Mouse (Mus musculus) MEL (cell line): ENCODE results near the gene Ergic1. TPM values are rescaled to one million over a fixed set of nuclear protein-coding genes. Genes with fewer than 3 reads are reported as not detected.

Source experiments
- DNase-seq: peaks from one replicate; pipeline ENCODE4 v3.0.0; 2011; ENCODE audit warnings: low read depth, low spot score
- H3K27ac ChIP-seq: 2 replicates; pipeline ENCODE4 v1.5.1; 2012; ENCODE audit warnings: low read depth, mild to moderate bottlenecking, control low read depth, low read length, moderate library complexity; ENCODE audit not compliant: control insufficient read depth
- H3K27me3 ChIP-seq, 2 experiments: fragments of 150-350 bp in 1 of 2; sonication (generic) in 1 of 2; 2 replicates each; pipeline ENCODE4 v1.6.1; 2012; ENCODE audit warnings: low read length in 2 of 2, mild to moderate bottlenecking in 2 of 2, improper control_type of control experiment in 1 of 2, moderate library complexity in 1 of 2; ENCODE audit not compliant: insufficient read depth in 2 of 2, control insufficient read depth in 1 of 2
- H3K36me3 ChIP-seq, 2 experiments: 2 replicates each; pipeline ENCODE4 v1.6.1; 2012 to 2014; ENCODE audit warnings: low read length in 2 of 2, improper control_type of control experiment in 1 of 2, inconsistent platforms in 1 of 2, mild to moderate bottlenecking in 1 of 2; ENCODE audit not compliant: insufficient read depth in 2 of 2, control insufficient read depth in 1 of 2
- H3K4me1 ChIP-seq, 2 experiments: fragments of 150-350 bp in 1 of 2; sonication (generic) in 1 of 2; 2 replicates each; pipeline ENCODE4 v1.6.1; 2012; ENCODE audit warnings: low read length in 2 of 2, improper control_type of control experiment in 1 of 2, mild to moderate bottlenecking in 1 of 2; ENCODE audit not compliant: insufficient read depth in 2 of 2, control insufficient read depth in 1 of 2
- H3K4me3 ChIP-seq, 2 experiments: fragments of 150-350 bp in 1 of 2; sonication (generic) in 1 of 2; 2 replicates each; pipeline ENCODE4 v1.5.1; 2012; ENCODE audit warnings: low read depth in 2 of 2, low read length in 2 of 2, mild to moderate bottlenecking in 2 of 2, moderate library complexity in 2 of 2, control low read depth in 1 of 2, improper control_type of control experiment in 1 of 2; ENCODE audit not compliant: control insufficient read depth in 1 of 2, insufficient read depth in 1 of 2
- H3K79me2 ChIP-seq: 2 replicates; pipeline ENCODE4 v1.6.1; 2012; ENCODE audit warnings: mild to moderate bottlenecking, low read length, moderate library complexity; ENCODE audit not compliant: control insufficient read depth, poor library complexity, insufficient read depth
- H3K9ac ChIP-seq: 2 replicates; pipeline ENCODE4 v1.6.1; 2012; ENCODE audit warnings: low read depth, mild to moderate bottlenecking, control low read depth, low read length, moderate library complexity; ENCODE audit not compliant: control insufficient read depth, poor library complexity, severe bottlenecking
- H3K9me3 ChIP-seq: fragments of 150-350 bp; sonication (generic); replicated peaks from 2 replicates; pipeline ENCODE4 v1.6.1; 2012; ENCODE audit warnings: mild to moderate bottlenecking, low read length, improper control_type of control experiment, moderate library complexity; ENCODE audit not compliant: insufficient read depth
- CHD2 ChIP-seq: IDR thresholded peaks from 2 replicates; pipeline ENCODE4 v1.6.1; 2011; ENCODE audit warnings: low read length, improper control_type of control experiment
- CTCF ChIP-seq, 3 experiments: IDR thresholded peaks in 2 of 3; conservative IDR thresholded peaks in 1 of 3; 2 replicates each; pipeline ENCODE4 v1.5.1; 2011 to 2012; ENCODE audit warnings: low read length in 3 of 3, low read depth in 2 of 3, mild to moderate bottlenecking in 2 of 3, improper control_type of control experiment in 1 of 3, inconsistent platforms in 1 of 3, mixed read lengths in 1 of 3, moderate library complexity in 1 of 3; ENCODE audit not compliant: control insufficient read depth in 1 of 3, insufficient read depth in 1 of 3, poor library complexity in 1 of 3, severe bottlenecking in 1 of 3
- E2F4 ChIP-seq: IDR thresholded peaks from 2 replicates; pipeline ENCODE4 v1.6.1; 2011; ENCODE audit warnings: low read depth, low read length, improper control_type of control experiment, borderline replicate concordance
- ELF1 ChIP-seq: IDR thresholded peaks from 2 replicates; pipeline ENCODE4 v1.6.1; 2014; ENCODE audit warnings: low read depth, mild to moderate bottlenecking, inconsistent platforms, low read length, improper control_type of control experiment, moderate library complexity
- ETS1 ChIP-seq: IDR thresholded peaks from 2 replicates; pipeline ENCODE4 v1.6.1; 2012; ENCODE audit warnings: low read depth, mild to moderate bottlenecking, inconsistent platforms, low read length, improper control_type of control experiment, moderate library complexity
- GABPA ChIP-seq: IDR thresholded peaks from 2 replicates; pipeline ENCODE4 v1.6.1; 2012; ENCODE audit warnings: low read depth, mild to moderate bottlenecking, inconsistent platforms, low read length, improper control_type of control experiment, moderate library complexity
- GATA1 ChIP-seq: IDR thresholded peaks from 2 replicates; pipeline ENCODE4 v1.6.1; 2011; ENCODE audit warnings: low read depth, low read length, improper control_type of control experiment
- HCFC1 ChIP-seq: IDR thresholded peaks from 2 replicates; pipeline ENCODE4 v1.6.1; 2012; ENCODE audit warnings: low read depth, mild to moderate bottlenecking, inconsistent platforms, low read length, improper control_type of control experiment, moderate library complexity
- MXI1 ChIP-seq: IDR thresholded peaks from 2 replicates; pipeline ENCODE4 v1.6.1; 2011; ENCODE audit warnings: mild to moderate bottlenecking, low read depth, low read length, improper control_type of control experiment
- POLR2A ChIP-seq, 2 experiments: IDR thresholded peaks; 2 replicates each; pipeline ENCODE4 v1.6.1; 2011 to 2012; ENCODE audit warnings: low read length in 2 of 2, mild to moderate bottlenecking in 2 of 2, control low read depth in 1 of 2, improper control_type of control experiment in 1 of 2, low read depth in 1 of 2, moderate library complexity in 1 of 2; ENCODE audit not compliant: control insufficient read depth in 1 of 2, insufficient read depth in 1 of 2, poor library complexity in 1 of 2
- POLR2AphosphoS2 ChIP-seq: IDR thresholded peaks from 2 replicates; pipeline ENCODE4 v1.6.1; 2011; ENCODE audit warnings: low read length, improper control_type of control experiment
- RCOR1 ChIP-seq: IDR thresholded peaks from 2 replicates; pipeline ENCODE4 v1.6.1; 2012; ENCODE audit warnings: low read depth, mild to moderate bottlenecking, inconsistent platforms, low read length, improper control_type of control experiment
- SMC3 ChIP-seq: IDR thresholded peaks from 2 replicates; pipeline ENCODE4 v1.6.1; 2011; ENCODE audit warnings: low read depth, low read length, improper control_type of control experiment
- TAL1 ChIP-seq: IDR thresholded peaks from 2 replicates; pipeline ENCODE4 v1.6.1; 2012; ENCODE audit warnings: mild to moderate bottlenecking, inconsistent platforms, low read length, moderate library complexity, mixed read lengths
- ZMIZ1 ChIP-seq: IDR thresholded peaks from 2 replicates; pipeline ENCODE4 v1.6.1; 2012; ENCODE audit warnings: low read depth, mild to moderate bottlenecking, inconsistent platforms, low read length, improper control_type of control experiment, moderate library complexity
- polyA plus RNA-seq, 2 experiments: library from polyadenylated mRNA; stranded (reverse) in 1 of 2; unstranded in 1 of 2; fragments of >175 nt in 1 of 2; fragments of >200 nt in 1 of 2; gene quantifications; 2 replicates each; pipeline versions ENCODE4 v1.2.1 to v1.2.4; 2012; ENCODE audit warnings: low replicate concordance in 2 of 2, low read depth in 1 of 2; ENCODE audit not compliant: insufficient read length in 2 of 2, insufficient read depth in 1 of 2, missing spikeins in 1 of 2
- total RNA-seq: library from RNA; depleted of rRNA; stranded (reverse); fragments of 300-350 nt; gene quantifications from 2 replicates; pipeline ENCODE4 v1.2.3, GENCODE M21; 2012

Ergic1 gene
- total and polyA plus RNA-seq, 3 experiments, result 78.5 to 730 (median 95.6) TPM

- no peaks in the 10 kb centered on the region for H3K4me1 ChIP-seq
- no peak for DNase-seq
- TF ChIP-seq TAL1 (no peak), GABPA (no peak), ETS1 (no peak), MXI1 (no peak), SMC3 (no peak), RCOR1 (no peak), CHD2 (no peak)
Measured at GRCm38 (mm10) chr17:26587961-26588487, 26.7 kb downstream of the Ergic1 start.

GRCm38 (mm10) chr17:26592510-26592909 is 31.2 kb downstream of the Ergic1 start:
- DNase-seq, result no peak
- H3K9me3 ChIP-seq, result no peaks in the 10 kb centered on the region
- H3K27ac ChIP-seq, result no peak overlapping the region
- no peak overlapping the region for H3K4me3 ChIP-seq
- H3K27me3 ChIP-seq, result no peaks in the 10 kb centered on the region
- no peak for TF ChIP-seq ZMIZ1
- TF ChIP-seq E2F4, result no peak
- TF ChIP-seq HCFC1, result no peak
- TF ChIP-seq GATA1, result no peak
- no peak for TF ChIP-seq POLR2AphosphoS2
- H3K4me1 ChIP-seq, result 0 out of 4 replicates have a peak, but pooled peaks cover 0 to 9% of the 10 kb centered on the region in 2 experiments
- H3K36me3 ChIP-seq, result no peaks in the 10 kb centered on the region; a peak in 1 of 4 replicates
- no peak overlapping the region for H3K9ac ChIP-seq
- H3K79me2 ChIP-seq, result no peaks in the 10 kb centered on the region

More at GRCm38 (mm10) chr17:26587961-26588487, 26.7 kb downstream of the Ergic1 start:
- H3K36me3 ChIP-seq, result no peaks in the 10 kb centered on the region; a peak in 1 of 4 replicates
- H3K9me3 ChIP-seq, result no peaks in the 10 kb centered on the region
- H3K9ac ChIP-seq, result no peak overlapping the region
- no peak overlapping the region for H3K4me3 ChIP-seq
- no peaks in the 10 kb centered on the region for H3K27me3 ChIP-seq
- no peak overlapping the region for H3K27ac ChIP-seq
- H3K79me2 ChIP-seq, result no peaks in the 10 kb centered on the region

GRCm38 (mm10) chr17:26593199-26593598 is 31.9 kb downstream of the Ergic1 start:
- H3K36me3 ChIP-seq, result no peaks in the 10 kb centered on the region; a peak in 1 of 4 replicates
- H3K4me1 ChIP-seq, result 0 out of 4 replicates have a peak, but pooled peaks cover 0 to 9% of the 10 kb centered on the region in 2 experiments

More at GRCm38 (mm10) chr17:26593199-26593598, 31.9 kb downstream of the Ergic1 start:
- TF ChIP-seq ELF1 (no peak), E2F4 (no peak), POLR2A (IDR thresholded peaks at IDR 0.05; ENCODE audit: control insufficient read depth in 1 of 2, insufficient read depth in 1 of 2, low read depth in 1 of 2, low read length in 2 of 2, poor library complexity in 1 of 2) (no peak), CTCF (IDR thresholded peaks at IDR 0.05 in 2 of 3, conservative IDR thresholded peaks at IDR 0.05 in 1 of 3; ENCODE audit: control insufficient read depth in 1 of 3, insufficient read depth in 1 of 3, low read depth in 2 of 3, low read length in 3 of 3, poor library complexity in 1 of 3, severe bottlenecking in 1 of 3) (no peak)
- no peaks in the 10 kb centered on the region for H3K79me2 ChIP-seq
- no peaks in the 10 kb centered on the region for H3K27me3 ChIP-seq
- H3K9me3 ChIP-seq, result no peaks in the 10 kb centered on the region
- DNase-seq, result no peak
- H3K9ac ChIP-seq, result no peak overlapping the region
- H3K27ac ChIP-seq, result no peak overlapping the region
- no peak overlapping the region for H3K4me3 ChIP-seq
